Mouse (Mus musculus): ENCODE measurements at regions not wholly inside any gene's neighbourhood (a gene's known extent, or its start where the extent isn't known, plus 50 kb on each side); places are given as distances from the start of the nearest gene placed in this dataset.

DNA sequence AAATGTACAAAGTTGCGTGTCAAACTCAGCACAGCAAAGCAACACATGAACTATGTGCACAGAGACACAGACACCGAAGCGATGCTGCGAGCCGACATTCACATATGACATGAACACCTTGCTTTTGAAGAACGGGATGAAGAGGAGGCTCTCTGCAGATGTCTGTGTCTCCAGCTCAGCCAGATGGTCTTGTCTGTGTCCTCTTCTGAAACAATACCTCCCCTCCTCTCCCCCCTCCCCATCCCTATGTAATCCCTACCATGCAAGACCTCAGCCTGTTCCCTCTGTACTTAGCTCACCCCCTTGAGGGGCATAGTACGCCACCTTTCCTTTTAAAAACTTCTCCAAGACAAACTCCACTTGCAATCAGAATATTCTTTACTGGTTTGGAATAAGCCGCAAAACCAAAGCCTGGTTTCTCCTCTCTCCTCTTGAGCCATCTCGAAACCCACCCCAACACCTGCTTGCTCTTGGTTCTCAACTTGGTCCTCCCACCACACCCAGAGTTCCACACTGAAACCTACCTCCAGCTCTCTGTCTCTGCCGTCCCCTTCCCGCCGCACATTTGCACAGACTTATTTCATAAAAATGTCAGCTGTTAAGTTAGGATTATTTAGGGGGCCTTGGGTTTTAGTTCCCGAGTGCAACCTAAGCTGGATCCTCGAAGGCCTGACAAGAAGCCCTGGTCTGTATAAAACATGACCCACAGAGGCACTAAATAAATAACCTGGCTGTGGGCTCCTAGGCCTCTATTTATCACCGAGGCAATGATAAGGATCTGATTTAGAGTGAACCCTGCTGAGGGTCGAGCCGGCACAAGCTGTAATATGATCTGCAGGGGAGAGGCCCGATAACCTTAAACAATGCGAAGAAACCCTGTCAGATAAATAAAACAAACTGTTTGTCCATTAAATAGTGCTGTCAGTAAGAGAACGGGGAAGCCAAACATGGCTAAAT lies 327.1 kb upstream of the Sall1 start:
- TF ChIP-seq CHD1 (IDR thresholded peaks at IDR 0.05; ENCODE audit: low read depth, low read length) (no peak), MXI1 (IDR thresholded peaks at IDR 0.05; ENCODE audit: low read depth, low read length) (no peak), TCF12 (IDR thresholded peaks at IDR 0.05; ENCODE audit: low read depth, low read length) (no peak), RAD21 (IDR thresholded peaks at IDR 0.05; ENCODE audit: low read depth, low read length) (no peak), MAFK (IDR thresholded peaks at IDR 0.05; ENCODE audit: insufficient replicate concordance, low read length) (no peak), NRF1 (IDR thresholded peaks at IDR 0.05; ENCODE audit: low read depth, low read length) (no peak), SMC3 (IDR thresholded peaks at IDR 0.05; ENCODE audit: low read depth, low read length) (no peak), UBTF (IDR thresholded peaks at IDR 0.05; ENCODE audit: low read depth, low read length) (no peak), MAZ (IDR thresholded peaks at IDR 0.05; ENCODE audit: low read depth, low read length) (no peak), RCOR1 (conservative IDR thresholded peaks at IDR 0.05; ENCODE audit: low read depth, low read length) (no peak), SIN3A (IDR thresholded peaks at IDR 0.05; ENCODE audit: low read length) (no peak), NELFE (IDR thresholded peaks at IDR 0.05; ENCODE audit: low read depth, low read length) (no peak), JUND (conservative IDR thresholded peaks at IDR 0.05; ENCODE audit: low read depth, low read length) (no peak), EP300 (IDR thresholded peaks at IDR 0.05; ENCODE audit: low read length) (no peak), ZC3H11A (IDR thresholded peaks at IDR 0.05; ENCODE audit: low read depth, low read length) (no peak), HCFC1 (IDR thresholded peaks at IDR 0.05; ENCODE audit: low read depth, low read length) (no peak)
- H3K9ac ChIP-seq (ENCODE audit: insufficient read depth, low read depth), result no peak overlapping the region
- no peak for DNase-seq (ENCODE audit: extremely low read depth)
- dilution Hi-C loops (cut with MboI; ENCODE audit: extremely low pct_ligation_motif_present, extremely low pct_unique_long_range_greater_than_20kb, low sequenced_read_pairs) (no loop called here), in situ Hi-C loops (cut with MboI; ENCODE audit: low pct_ligation_motif_present, low pct_unique_long_range_greater_than_20kb, low sequenced_read_pairs) (no loop called here)
- H3K4me2 ChIP-seq (ENCODE audit: insufficient read depth, low read depth, poor library complexity, severe bottlenecking), result no peak overlapping the region
- no peaks in the 10 kb centered on the region for H3K27me3 ChIP-seq (replicated peaks)
- H3K4me3 ChIP-seq (replicated peaks in 1 of 3; ENCODE audit: low read depth in 2 of 3, low read length in 2 of 3, poor library complexity in 1 of 3), result no peak overlapping the region
- no peaks in the 10 kb centered on the region for H3K79me2 ChIP-seq (replicated peaks; ENCODE audit: control insufficient read depth, extremely low read depth, insufficient read depth, poor library complexity, severe bottlenecking)
- H3K27ac ChIP-seq (ENCODE audit: insufficient read depth, low read depth), result no peak overlapping the region
- H3K4me1 ChIP-seq (ENCODE audit: control insufficient read depth in 1 of 2, insufficient read depth in 2 of 2), result no peaks in the 10 kb centered on the region
- peaks cover 26% of the 10 kb centered on the region for H3K9me3 ChIP-seq (replicated peaks; ENCODE audit: low read length)
- no peaks in the 10 kb centered on the region for H3K36me3 ChIP-seq (replicated peaks in 1 of 2; ENCODE audit: control insufficient read depth in 1 of 2, insufficient read depth in 1 of 2, low read length in 1 of 2)

- in situ Hi-C loops (cut with MboI; ENCODE audit: low pct_ligation_motif_present, low pct_unique_long_range_greater_than_20kb, low sequenced_read_pairs), result no loop called here
- H3K4me2 ChIP-seq (ENCODE audit: insufficient read depth, low read depth, poor library complexity, severe bottlenecking), result no peak overlapping the region
- H3K4me1 ChIP-seq (ENCODE audit: control insufficient read depth in 1 of 2, insufficient read depth in 2 of 2), result no peaks in the 10 kb centered on the region
- H3K79me2 ChIP-seq (replicated peaks; ENCODE audit: control insufficient read depth, extremely low read depth, insufficient read depth, poor library complexity, severe bottlenecking), result no peaks in the 10 kb centered on the region
- no peak overlapping the region for H3K9ac ChIP-seq (ENCODE audit: insufficient read depth, low read depth)
- TF ChIP-seq ELF1 (IDR thresholded peaks at IDR 0.05; ENCODE audit: low read depth, low read length) (no peak), GABPA (IDR thresholded peaks at IDR 0.05; ENCODE audit: insufficient replicate concordance, low read depth, low read length) (no peak), EP300 (IDR thresholded peaks at IDR 0.05; ENCODE audit: low read length) (no peak)
- dilution Hi-C loops (cut with MboI; ENCODE audit: extremely low pct_ligation_motif_present, extremely low pct_unique_long_range_greater_than_20kb, low sequenced_read_pairs), result no loop called here
- no peaks in the 10 kb centered on the region for H3K27me3 ChIP-seq (replicated peaks)
- peaks cover 26% of the 10 kb centered on the region for H3K9me3 ChIP-seq (replicated peaks; ENCODE audit: low read length)
- H3K36me3 ChIP-seq (replicated peaks in 1 of 2; ENCODE audit: control insufficient read depth in 1 of 2, insufficient read depth in 1 of 2, low read length in 1 of 2), result no peaks in the 10 kb centered on the region
- no peak for DNase-seq (ENCODE audit: extremely low read depth)
- H3K27ac ChIP-seq (ENCODE audit: insufficient read depth, low read depth), result no peak overlapping the region
- no peak overlapping the region for H3K4me3 ChIP-seq (replicated peaks in 1 of 3; ENCODE audit: low read depth in 2 of 3, low read length in 2 of 3, poor library complexity in 1 of 3)
Observed at GRCm38 (mm10) chr8:89365430-89365829, 321.5 kb upstream of the Sall1 start.
